Mouse (Mus musculus) MEL (cell line): ENCODE data around the gene Atpaf2. TPM values are rescaled to one million over a fixed set of nuclear protein-coding genes. Genes with fewer than 3 reads are reported as not detected.

Experiments used
- DNase-seq: peaks from one replicate; pipeline ENCODE4 v3.0.0; 2011; ENCODE audit warnings: low read depth, low spot score
- H3K27ac ChIP-seq: 2 replicates; pipeline ENCODE4 v1.5.1; 2012; ENCODE audit warnings: low read depth, mild to moderate bottlenecking, control low read depth, low read length, moderate library complexity; ENCODE audit not compliant: control insufficient read depth
- H3K27me3 ChIP-seq, 2 experiments: fragments of 150-350 bp in 1 of 2; sonication (generic) in 1 of 2; 2 replicates each; pipeline ENCODE4 v1.6.1; 2012; ENCODE audit warnings: low read length in 2 of 2, mild to moderate bottlenecking in 2 of 2, improper control_type of control experiment in 1 of 2, moderate library complexity in 1 of 2; ENCODE audit not compliant: insufficient read depth in 2 of 2, control insufficient read depth in 1 of 2
- H3K36me3 ChIP-seq, 2 experiments: 2 replicates each; pipeline ENCODE4 v1.6.1; 2012 to 2014; ENCODE audit warnings: low read length in 2 of 2, improper control_type of control experiment in 1 of 2, inconsistent platforms in 1 of 2, mild to moderate bottlenecking in 1 of 2; ENCODE audit not compliant: insufficient read depth in 2 of 2, control insufficient read depth in 1 of 2
- H3K4me1 ChIP-seq, 2 experiments: fragments of 150-350 bp in 1 of 2; sonication (generic) in 1 of 2; 2 replicates each; pipeline ENCODE4 v1.6.1; 2012; ENCODE audit warnings: low read length in 2 of 2, improper control_type of control experiment in 1 of 2, mild to moderate bottlenecking in 1 of 2; ENCODE audit not compliant: insufficient read depth in 2 of 2, control insufficient read depth in 1 of 2
- H3K4me3 ChIP-seq, 2 experiments: fragments of 150-350 bp in 1 of 2; sonication (generic) in 1 of 2; 2 replicates each; pipeline ENCODE4 v1.5.1; 2012; ENCODE audit warnings: low read depth in 2 of 2, low read length in 2 of 2, mild to moderate bottlenecking in 2 of 2, moderate library complexity in 2 of 2, control low read depth in 1 of 2, improper control_type of control experiment in 1 of 2; ENCODE audit not compliant: control insufficient read depth in 1 of 2, insufficient read depth in 1 of 2
- H3K79me2 ChIP-seq: 2 replicates; pipeline ENCODE4 v1.6.1; 2012; ENCODE audit warnings: mild to moderate bottlenecking, low read length, moderate library complexity; ENCODE audit not compliant: control insufficient read depth, poor library complexity, insufficient read depth
- H3K9ac ChIP-seq: 2 replicates; pipeline ENCODE4 v1.6.1; 2012; ENCODE audit warnings: low read depth, mild to moderate bottlenecking, control low read depth, low read length, moderate library complexity; ENCODE audit not compliant: control insufficient read depth, poor library complexity, severe bottlenecking
- H3K9me3 ChIP-seq: fragments of 150-350 bp; sonication (generic); replicated peaks from 2 replicates; pipeline ENCODE4 v1.6.1; 2012; ENCODE audit warnings: mild to moderate bottlenecking, low read length, improper control_type of control experiment, moderate library complexity; ENCODE audit not compliant: insufficient read depth
- BHLHE40 ChIP-seq: IDR thresholded peaks from 2 replicates; pipeline ENCODE4 v1.6.1; 2012; ENCODE audit warnings: low read depth, mild to moderate bottlenecking, inconsistent platforms, low read length, improper control_type of control experiment, borderline replicate concordance
- CHD2 ChIP-seq: IDR thresholded peaks from 2 replicates; pipeline ENCODE4 v1.6.1; 2011; ENCODE audit warnings: low read length, improper control_type of control experiment
- GATA1 ChIP-seq: IDR thresholded peaks from 2 replicates; pipeline ENCODE4 v1.6.1; 2011; ENCODE audit warnings: low read depth, low read length, improper control_type of control experiment
- HCFC1 ChIP-seq: IDR thresholded peaks from 2 replicates; pipeline ENCODE4 v1.6.1; 2012; ENCODE audit warnings: low read depth, mild to moderate bottlenecking, inconsistent platforms, low read length, improper control_type of control experiment, moderate library complexity
- JUND ChIP-seq: IDR thresholded peaks from 2 replicates; pipeline ENCODE4 v1.6.1; 2011; ENCODE audit warnings: low read depth, mild to moderate bottlenecking, improper control_type of control experiment, low read length
- MAFK ChIP-seq: IDR thresholded peaks from 2 replicates; pipeline ENCODE4 v1.6.1; 2011; ENCODE audit warnings: low read depth, mild to moderate bottlenecking, low read length, improper control_type of control experiment, borderline replicate concordance
- MAZ ChIP-seq: IDR thresholded peaks from 2 replicates; pipeline ENCODE4 v1.6.1; 2012; ENCODE audit warnings: low read depth, mild to moderate bottlenecking, inconsistent platforms, low read length, improper control_type of control experiment
- MXI1 ChIP-seq: IDR thresholded peaks from 2 replicates; pipeline ENCODE4 v1.6.1; 2011; ENCODE audit warnings: mild to moderate bottlenecking, low read depth, low read length, improper control_type of control experiment
- MYB ChIP-seq: IDR thresholded peaks from 2 replicates; pipeline ENCODE4 v1.6.1; 2011; ENCODE audit warnings: mild to moderate bottlenecking, low read depth, low read length, improper control_type of control experiment
- MYC ChIP-seq: IDR thresholded peaks from 2 replicates; pipeline ENCODE4 v1.6.1; 2011; ENCODE audit warnings: low read depth, mild to moderate bottlenecking, low read length, improper control_type of control experiment, moderate library complexity
- POLR2A ChIP-seq, 2 experiments: IDR thresholded peaks; 2 replicates each; pipeline ENCODE4 v1.6.1; 2011 to 2012; ENCODE audit warnings: low read length in 2 of 2, mild to moderate bottlenecking in 2 of 2, control low read depth in 1 of 2, improper control_type of control experiment in 1 of 2, low read depth in 1 of 2, moderate library complexity in 1 of 2; ENCODE audit not compliant: control insufficient read depth in 1 of 2, insufficient read depth in 1 of 2, poor library complexity in 1 of 2
- POLR2AphosphoS2 ChIP-seq: IDR thresholded peaks from 2 replicates; pipeline ENCODE4 v1.6.1; 2011; ENCODE audit warnings: low read length, improper control_type of control experiment
- RAD21 ChIP-seq: IDR thresholded peaks from 2 replicates; pipeline ENCODE4 v1.6.1; 2011; ENCODE audit warnings: mild to moderate bottlenecking, low read depth, low read length, improper control_type of control experiment
- SIN3A ChIP-seq: IDR thresholded peaks from 2 replicates; pipeline ENCODE4 v1.6.1; 2012; ENCODE audit warnings: low read length, improper control_type of control experiment, inconsistent platforms
- SMC3 ChIP-seq: IDR thresholded peaks from 2 replicates; pipeline ENCODE4 v1.6.1; 2011; ENCODE audit warnings: low read depth, low read length, improper control_type of control experiment
- TAL1 ChIP-seq: IDR thresholded peaks from 2 replicates; pipeline ENCODE4 v1.6.1; 2012; ENCODE audit warnings: mild to moderate bottlenecking, inconsistent platforms, low read length, moderate library complexity, mixed read lengths
- TBP ChIP-seq: IDR thresholded peaks from 2 replicates; pipeline ENCODE4 v1.8.0; 2011; ENCODE audit warnings: low read depth, low read length, improper control_type of control experiment
- USF1 ChIP-seq: IDR thresholded peaks from 2 replicates; pipeline ENCODE4 v1.6.1; 2014; ENCODE audit warnings: low read depth, mild to moderate bottlenecking, inconsistent platforms, low read length, improper control_type of control experiment, moderate library complexity
- USF2 ChIP-seq, 2 experiments: IDR thresholded peaks; 2 replicates each; pipeline ENCODE4 v1.6.1; 2011 to 2012; ENCODE audit warnings: improper control_type of control experiment in 2 of 2, low read length in 2 of 2, borderline replicate concordance in 1 of 2, inconsistent platforms in 1 of 2, low read depth in 1 of 2, mild to moderate bottlenecking in 1 of 2; ENCODE audit not compliant: insufficient read depth in 1 of 2
- ZNF384 ChIP-seq: IDR thresholded peaks from 2 replicates; pipeline ENCODE4 v1.6.1; 2012; ENCODE audit warnings: low read depth, mild to moderate bottlenecking, inconsistent platforms, low read length, improper control_type of control experiment
- polyA plus RNA-seq, 2 experiments: library from polyadenylated mRNA; stranded (reverse) in 1 of 2; unstranded in 1 of 2; fragments of >175 nt in 1 of 2; fragments of >200 nt in 1 of 2; gene quantifications; 2 replicates each; pipeline versions ENCODE4 v1.2.1 to v1.2.4; 2012; ENCODE audit warnings: low replicate concordance in 2 of 2, low read depth in 1 of 2; ENCODE audit not compliant: insufficient read length in 2 of 2, insufficient read depth in 1 of 2, missing spikeins in 1 of 2
- total RNA-seq: library from RNA; depleted of rRNA; stranded (reverse); fragments of 300-350 nt; gene quantifications from 2 replicates; pipeline ENCODE4 v1.2.3, GENCODE M21; 2012

Gene Atpaf2
- total and polyA plus RNA-seq, 3 experiments = 82.6 to 102 TPM; not detected in 1

GRCm38 (mm10) chr11:60374481-60374880, 43.8 kb downstream of the Atpaf2 start:
- Histone ChIP-seq H3K4me1 (no peaks in the 10 kb centered on the region), H3K4me3 (no peak overlapping the region), H3K79me2 (no peaks in the 10 kb centered on the region), H3K9ac (no peak overlapping the region), H3K9me3 (no peaks in the 10 kb centered on the region), H3K27me3 (peaks cover 0 to 1% of the 10 kb centered on the region in 2 experiments; a peak in 3 of 4 replicates), H3K36me3 (no peaks in the 10 kb centered on the region), H3K27ac (no peak overlapping the region)
- no peak for DNase-seq
- TF ChIP-seq SMC3 (no peak), USF2 (IDR thresholded peaks at IDR 0.05; ENCODE audit: borderline replicate concordance in 1 of 2, insufficient read depth in 1 of 2, low read depth in 1 of 2, low read length in 2 of 2) (no peak), ZNF384 (no peak), RAD21 (no peak), MYC (no peak), SIN3A (no peak), USF1 (no peak), MAZ (no peak), POLR2A (IDR thresholded peaks at IDR 0.05; ENCODE audit: control insufficient read depth in 1 of 2, insufficient read depth in 1 of 2, low read depth in 1 of 2, low read length in 2 of 2, poor library complexity in 1 of 2) (no peak), MYB (no peak)

- no peak overlapping the region for H3K27ac ChIP-seq
- H3K4me3 ChIP-seq = no peak overlapping the region
- H3K27me3 ChIP-seq = peaks cover 0 to 5% of the 10 kb centered on the region in 2 experiments; a peak in 3 of 4 replicates
- no peaks in the 10 kb centered on the region for H3K4me1 ChIP-seq
- H3K9me3 ChIP-seq = no peaks in the 10 kb centered on the region
- DNase-seq = no peak
- no peak overlapping the region for H3K9ac ChIP-seq
- H3K79me2 ChIP-seq = no peaks in the 10 kb centered on the region
- no peak for TF ChIP-seq MAZ
- TF ChIP-seq BHLHE40 = no peak
- no peak for TF ChIP-seq SMC3
- TF ChIP-seq CHD2 = no peak
- TF ChIP-seq POLR2AphosphoS2 = no peak
- H3K36me3 ChIP-seq = no peaks in the 10 kb centered on the region
Observed at GRCm38 (mm10) chr11:60370431-60370830, 47.8 kb downstream of the Atpaf2 start.

- Histone ChIP-seq H3K9ac (no peak overlapping the region), H3K9me3 (no peaks in the 10 kb centered on the region), H3K36me3 (no peaks in the 10 kb centered on the region), H3K27ac (no peak overlapping the region), H3K4me3 (no peak overlapping the region), H3K27me3 (peaks cover 0 to 5% of the 10 kb centered on the region in 2 experiments; a peak in 3 of 4 replicates), H3K4me1 (no peaks in the 10 kb centered on the region), H3K79me2 (no peaks in the 10 kb centered on the region)
- DNase-seq = no peak
- TF ChIP-seq TBP (no peak), HCFC1 (no peak), JUND (no peak), BHLHE40 (no peak), MYC (no peak), TAL1 (no peak), GATA1 (no peak), POLR2A (IDR thresholded peaks at IDR 0.05; ENCODE audit: control insufficient read depth in 1 of 2, insufficient read depth in 1 of 2, low read depth in 1 of 2, low read length in 2 of 2, poor library complexity in 1 of 2) (no peak), MAFK (no peak), SMC3 (no peak), MXI1 (no peak)
Observed at GRCm38 (mm10) chr11:60369448-60369847, 48.8 kb downstream of the Atpaf2 start.
